Mouse (Mus musculus) frontal cortex, postnatal 25 days (tissue): Measurements from ENCODE around the gene Fry.

Experiments
- DNase-seq, 2 experiments: peaks; one replicate each; pipeline ENCODE4 v3.0.0; 2022; ENCODE audit warnings: low spot score in 2 of 2

Gene Fry

DNA sequence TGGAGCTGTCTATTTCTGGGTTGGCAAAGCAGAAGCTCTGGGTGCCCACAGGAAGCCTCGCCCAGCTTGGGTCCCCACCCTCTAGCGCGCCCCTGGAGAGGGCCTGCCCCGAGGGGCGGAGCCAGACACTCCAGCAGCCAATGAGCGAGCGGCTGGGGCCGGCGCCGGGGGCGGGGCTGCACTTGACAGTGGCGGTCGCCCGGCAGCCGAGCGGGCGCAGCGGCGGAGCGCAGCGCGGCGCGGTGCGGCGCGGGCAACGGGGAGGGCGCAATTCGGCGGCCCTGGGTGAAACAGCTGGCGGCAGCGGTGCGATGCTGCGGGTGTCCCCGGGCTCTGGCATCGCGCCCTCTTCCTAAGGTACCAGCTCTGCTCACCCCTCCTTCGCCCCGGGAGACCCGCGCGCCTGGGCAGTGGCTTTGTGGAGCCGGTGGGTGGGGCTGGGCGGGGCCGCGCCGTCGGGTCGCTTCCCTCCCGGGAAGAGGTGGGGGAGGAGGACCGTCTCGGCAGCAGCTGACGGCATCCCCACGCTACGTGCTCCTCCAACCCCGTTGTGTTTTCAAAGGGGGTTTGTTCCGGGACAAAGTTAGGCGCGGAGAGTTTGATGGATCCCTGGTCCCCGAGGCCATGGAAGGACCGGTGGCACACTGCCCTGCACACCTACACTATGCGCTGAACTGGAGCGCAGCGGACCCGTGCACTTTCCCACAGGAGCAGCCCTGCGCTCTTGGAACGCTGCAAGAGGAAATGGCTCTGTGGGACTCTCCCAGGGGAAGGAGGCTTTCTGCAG lies at the start of gene Fry:
Gene Fry, plus strand, starts transcription at position 191 of the 787 bp plus-strand sequence.
- DNase-seq: peak; percentile 88 to 94

DNA sequence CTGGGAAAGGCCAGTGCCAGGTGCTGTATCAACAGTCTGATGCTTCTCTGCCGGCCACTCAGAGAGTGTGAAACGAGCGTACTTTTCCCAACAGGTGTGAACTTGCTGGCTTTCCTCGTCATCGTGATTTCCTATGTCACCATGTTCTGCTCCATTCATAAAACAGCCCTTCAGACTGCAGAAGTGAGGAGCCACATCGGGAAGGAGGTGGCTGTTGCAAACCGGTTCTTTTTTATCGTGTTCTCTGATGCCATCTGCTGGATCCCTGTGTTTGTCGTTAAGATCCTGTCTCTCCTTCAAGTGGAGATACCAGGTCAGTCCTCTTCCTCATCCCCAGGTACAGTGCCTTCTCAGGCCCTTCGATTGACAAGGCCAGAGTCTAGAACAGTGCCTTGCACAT lies 48.4 kb upstream of the Fry start:
- peak in 1 of 2 experiments; percentile 46 for DNase-seq

DNA sequence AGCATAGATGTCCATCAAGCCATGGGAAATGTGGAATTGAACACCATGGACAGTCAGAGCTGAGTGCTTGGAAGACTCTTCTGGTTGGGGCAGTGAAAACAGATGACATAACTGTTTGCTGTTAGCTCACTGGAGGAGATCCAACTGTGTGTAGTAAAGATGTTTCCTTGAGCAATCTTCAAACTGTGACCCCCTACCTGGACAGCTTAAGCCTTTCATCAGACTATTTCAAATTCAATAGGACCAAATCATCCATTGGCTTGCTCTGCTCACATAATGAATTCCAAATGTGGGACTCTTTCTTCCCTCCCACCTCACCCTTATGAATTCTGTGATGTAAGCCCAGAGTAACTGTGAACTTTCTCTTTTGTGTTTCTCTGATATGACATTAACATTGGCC lies 46.7 kb upstream of the Fry start:
- no peak for DNase-seq

DNA sequence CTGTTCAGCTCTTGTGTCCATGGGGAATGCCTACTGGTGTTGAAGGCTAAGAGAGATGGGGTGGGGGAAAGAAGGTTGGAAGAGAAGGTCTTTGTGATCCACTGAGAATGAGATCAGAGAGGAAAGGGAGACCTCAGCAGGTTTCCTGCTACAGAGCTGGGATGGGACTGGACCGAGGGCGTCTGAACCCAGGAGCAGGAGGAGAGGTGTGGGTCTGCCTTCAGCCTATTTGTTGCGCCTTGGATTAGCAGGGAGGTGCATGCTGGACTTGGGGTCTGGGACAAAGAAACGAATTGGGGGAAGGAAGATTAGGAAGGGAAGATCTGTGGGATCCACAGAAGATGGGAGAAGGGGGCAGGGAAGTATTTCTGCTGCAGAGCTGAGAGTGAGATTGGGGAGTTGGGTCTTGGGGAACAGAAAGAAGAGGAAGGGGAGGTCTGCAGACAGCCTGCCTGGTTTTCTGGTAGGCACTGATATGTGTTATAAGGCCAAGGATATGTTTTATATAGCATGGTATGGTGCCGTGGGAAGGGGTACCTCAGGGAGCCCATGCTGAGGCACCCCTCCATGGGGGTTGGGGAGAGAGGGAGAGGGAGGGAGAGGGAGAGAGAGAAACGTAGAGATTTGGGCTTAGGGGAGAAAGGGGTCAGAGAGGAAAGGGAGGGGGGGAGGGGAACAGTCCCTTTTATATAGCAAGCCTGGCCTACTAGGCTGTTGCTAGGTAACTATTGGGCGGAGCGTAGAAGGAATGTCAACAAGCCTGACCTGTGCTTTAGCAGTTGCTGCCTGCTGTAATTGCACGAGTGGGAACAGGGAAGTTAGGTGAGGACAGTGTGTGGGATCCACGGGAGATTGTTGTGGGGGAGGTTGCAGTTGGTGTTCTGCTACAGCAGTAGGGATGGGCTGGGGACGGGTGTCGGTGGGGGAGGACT lies 38.3 kb upstream of the Fry start:
- no peak for DNase-seq

DNA sequence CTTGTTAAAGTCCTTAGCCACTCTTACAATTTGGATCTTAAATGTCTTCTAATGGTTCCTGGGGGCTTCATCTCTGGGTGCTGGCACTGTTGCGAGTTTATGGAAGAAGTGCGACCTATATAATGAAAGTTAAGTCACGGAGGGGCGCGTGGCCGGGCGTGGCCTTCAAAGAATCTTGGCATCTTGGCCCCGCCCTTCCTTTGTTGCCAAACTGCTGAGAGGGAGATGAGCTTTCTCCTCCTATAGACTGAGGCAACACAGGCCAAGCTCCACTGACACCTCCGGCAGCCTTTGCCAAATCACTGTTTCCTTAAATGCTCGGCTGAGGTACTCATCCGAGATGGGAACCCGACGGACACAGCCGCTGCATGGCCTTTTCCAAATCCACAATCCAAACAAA lies 35.7 kb upstream of the Fry start:
- no peak for DNase-seq

DNA sequence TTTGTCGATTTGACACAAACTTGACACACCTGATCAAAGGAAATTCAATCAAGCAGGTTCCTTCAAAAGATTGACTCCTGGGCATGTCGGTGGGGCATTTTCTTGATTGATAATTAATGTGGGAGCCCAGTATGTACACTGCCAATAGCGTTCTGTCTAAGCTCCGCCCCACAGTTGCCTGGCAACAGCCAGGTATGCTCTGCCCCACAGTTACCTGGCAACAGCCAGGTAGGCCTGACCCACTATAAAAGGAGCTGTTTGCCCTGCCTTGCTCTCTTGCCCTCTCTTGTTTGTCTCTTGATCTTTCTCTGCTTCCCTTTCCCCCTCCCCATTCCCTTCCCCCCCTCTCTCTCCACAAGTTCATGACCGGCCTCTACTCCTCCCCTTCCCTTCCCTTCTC lies 35.3 kb upstream of the Fry start:
- DNase-seq: no peak

DNA sequence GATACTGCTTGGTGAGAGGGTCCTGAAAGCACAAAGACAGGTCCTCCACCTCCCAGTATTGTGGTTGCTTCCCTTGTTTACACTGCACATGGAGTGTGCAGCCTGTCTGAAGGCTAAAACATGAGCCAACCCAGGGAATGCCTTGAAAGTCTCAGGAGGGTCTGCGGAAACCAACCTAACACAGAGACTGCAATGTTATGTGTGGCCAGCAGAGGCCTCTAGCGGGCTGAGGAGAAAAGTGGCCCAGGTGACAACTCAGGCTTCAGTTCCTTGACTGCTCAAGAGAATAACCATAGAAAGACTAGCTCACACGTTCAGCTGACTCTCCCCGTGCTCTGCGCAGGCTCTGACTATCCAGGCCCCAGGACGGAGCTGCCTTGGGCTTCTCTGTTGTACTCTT lies 20.8 kb upstream of the Fry start:
- DNase-seq: peak; percentile 35 to 47

DNA sequence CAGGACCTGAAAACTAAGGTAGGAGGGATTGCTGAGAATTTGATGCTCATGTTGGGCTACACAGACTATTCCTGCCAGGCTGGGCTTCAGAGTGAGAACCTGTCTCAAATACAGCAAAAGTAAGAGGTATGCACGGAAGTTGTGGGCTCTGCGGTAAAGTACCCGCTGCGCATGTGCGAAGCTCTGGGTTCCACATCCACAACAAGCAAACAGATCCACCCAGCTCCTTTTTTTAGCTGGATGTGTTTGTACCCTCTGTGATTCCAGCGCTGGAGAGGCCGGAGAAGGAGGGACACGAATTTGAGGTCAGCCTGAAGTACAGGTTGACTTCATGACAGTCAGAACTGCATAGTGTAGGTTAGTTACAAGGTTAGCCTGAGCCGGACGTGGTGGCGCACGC lies 19.7 kb upstream of the Fry start:
- no peak for DNase-seq

DNA sequence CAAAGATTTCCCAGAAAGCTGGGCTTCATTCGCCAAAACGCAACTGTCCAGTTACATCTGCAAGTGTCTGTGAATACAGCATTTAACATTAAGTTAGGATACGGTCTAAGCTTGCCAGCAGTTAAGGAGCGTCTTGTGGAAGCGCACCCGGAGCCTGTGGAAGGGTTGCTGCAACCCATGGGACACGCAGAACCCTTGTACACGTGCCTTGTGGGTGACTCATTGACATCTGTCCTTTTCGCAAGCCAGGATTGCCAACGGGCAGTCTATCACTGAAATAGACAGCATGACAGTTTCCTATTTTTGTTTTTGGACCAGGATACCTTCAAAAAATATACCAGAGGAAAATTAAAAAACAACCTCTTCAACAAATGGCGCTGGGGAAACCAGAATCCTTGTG lies 16.7 kb upstream of the Fry start:
- DNase-seq: no peak

DNA sequence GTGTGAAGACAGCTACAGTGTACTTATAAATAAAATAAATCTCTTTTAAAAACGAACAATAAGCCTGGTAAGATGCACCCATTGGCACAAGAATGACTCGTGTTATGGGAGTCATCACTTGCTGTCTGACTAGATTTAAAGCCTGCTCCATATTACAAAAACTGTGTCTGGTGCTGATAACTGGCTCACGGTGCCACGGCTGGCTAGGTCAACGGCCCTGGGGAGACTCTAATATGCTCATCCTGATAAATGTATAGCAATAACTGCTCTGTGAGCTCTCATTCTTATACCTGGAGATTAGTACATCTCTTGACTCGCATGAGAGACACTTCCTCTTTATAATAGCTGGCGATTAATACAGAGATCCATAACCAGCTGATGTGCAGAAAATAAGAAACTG lies 12.1 kb upstream of the Fry start:
- DNase-seq: no peak

DNA sequence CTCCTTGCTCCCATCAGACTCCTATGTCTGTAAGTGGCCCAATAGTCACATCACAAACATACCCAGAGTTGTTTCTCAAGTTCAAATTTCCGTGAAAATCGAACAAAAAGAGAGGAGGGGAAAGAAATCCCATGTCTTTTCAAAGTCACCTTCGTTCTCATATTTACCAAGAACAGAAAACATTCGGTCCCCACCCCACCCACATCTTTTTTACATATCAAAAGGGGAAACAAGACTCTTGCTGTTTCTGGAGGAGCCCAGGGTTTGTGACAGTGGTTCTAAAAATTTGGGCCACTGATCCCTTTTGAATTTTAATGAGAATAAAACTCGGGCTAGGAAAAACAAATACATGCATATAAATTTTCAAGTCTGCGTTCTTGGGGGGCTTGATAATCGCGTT lies 7.2 kb upstream of the Fry start:
- DNase-seq: no peak

DNA sequence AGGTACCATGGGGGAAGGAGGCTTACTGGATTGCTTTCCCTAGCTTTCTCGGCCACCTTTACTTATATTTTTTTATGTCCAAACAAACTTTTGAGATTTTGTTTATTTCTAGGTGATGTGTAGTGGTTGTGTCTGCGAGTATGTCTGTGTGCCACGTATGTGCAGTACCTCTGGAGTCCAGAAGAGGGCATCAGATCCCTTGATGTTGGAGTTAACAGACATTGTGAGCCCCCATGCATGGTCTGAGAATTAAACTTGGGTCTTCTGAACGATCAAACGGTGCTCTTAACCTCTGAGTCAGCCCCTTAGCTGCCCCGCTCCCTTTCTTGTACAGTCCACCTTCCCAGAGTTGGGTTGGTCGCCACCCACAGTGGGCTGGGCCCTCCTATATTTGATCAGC lies 4.4 kb upstream of the Fry start:
- DNase-seq: no peak

DNA sequence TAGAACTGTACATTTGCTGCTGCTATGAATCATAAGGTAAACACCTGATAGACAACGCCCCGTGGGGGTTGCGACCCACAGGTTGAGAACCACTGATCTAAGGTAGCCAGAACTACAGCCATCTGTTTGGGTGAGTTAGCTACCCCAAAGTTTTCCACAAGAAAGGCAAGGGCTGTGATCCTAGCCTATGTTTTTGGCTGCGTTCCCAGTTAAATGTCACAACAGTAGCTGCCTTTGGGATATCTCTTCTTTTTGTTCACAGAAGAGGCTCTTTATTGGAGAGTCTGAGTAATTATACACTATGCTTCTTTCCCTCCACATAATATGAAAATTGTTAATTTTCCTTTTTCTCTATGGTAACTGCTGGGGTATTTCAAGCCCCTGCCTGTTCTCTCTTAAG lies 3.7 kb upstream of the Fry start:
- no peak for DNase-seq

DNA sequence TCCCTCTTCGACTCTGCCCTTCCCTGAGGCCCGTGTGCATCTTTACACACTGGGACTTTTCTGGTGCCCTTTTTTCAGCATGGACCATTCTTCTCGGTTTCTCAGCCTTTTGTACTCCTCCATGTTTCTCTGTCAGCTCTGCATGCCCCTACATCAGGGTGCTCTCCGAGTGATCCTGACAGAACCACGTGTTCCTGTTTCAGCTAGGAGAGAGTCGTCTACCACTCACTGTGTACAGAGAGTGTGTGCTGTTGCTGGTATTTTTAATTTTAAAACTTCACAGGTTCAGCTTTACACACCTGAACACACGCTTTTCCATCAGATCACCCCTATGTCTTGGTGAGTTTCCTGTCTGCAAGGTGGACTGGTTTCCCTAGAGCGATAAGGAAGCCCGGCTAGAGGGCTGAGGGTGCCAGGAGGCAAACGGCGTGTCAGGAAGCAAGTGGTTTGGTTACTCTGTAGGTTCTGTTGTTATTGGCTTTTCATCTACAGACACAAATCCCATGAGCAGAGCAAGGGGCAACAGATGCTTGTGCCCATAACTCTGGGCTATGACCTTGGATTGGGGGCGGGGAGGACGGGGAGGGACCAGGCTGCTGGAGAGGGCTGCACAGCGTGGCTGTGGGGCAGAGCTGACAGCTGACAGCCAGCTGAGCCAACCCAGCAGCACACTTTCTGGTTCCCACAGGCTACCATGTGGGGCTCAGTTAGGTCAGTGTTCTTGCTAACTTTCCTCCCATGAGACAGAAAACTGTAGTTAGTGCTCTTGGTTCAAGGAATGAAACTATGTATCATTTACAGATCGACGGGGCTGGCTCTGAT lies 3.0 kb upstream of the Fry start:
- DNase-seq: no peak

DNA sequence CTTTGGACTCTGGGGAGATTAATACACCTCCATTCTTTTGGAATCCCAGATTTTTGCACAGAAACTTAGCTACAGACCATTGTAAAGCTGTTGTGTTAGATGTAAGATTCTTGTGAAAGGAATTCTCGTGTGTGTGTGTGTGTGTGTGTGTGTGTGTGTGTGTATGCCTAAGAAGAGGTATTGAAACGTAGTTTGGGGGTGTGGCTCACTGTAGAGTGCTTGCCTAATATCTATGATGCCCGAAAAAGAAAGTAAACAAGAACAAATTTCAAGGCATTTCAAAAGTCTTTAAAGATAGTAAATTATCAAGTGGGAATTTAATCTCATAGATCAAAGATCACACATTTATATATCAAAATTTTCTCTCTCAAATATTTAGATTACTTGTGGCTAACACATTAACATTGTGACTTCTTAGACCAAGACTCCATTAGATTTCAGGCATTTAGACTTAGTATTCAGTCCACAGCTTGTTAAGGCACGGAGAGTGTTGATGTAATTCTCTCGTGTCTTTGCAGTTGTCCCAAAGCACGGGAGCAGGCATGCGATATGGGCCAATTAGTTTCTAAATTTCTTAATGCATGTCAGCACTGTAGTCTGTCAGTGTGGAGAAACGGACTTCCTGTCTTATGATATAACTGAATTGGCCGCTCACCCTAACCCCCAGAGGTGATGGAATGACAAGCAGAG lies 2.1 kb upstream of the Fry start:
- DNase-seq: no peak

DNA sequence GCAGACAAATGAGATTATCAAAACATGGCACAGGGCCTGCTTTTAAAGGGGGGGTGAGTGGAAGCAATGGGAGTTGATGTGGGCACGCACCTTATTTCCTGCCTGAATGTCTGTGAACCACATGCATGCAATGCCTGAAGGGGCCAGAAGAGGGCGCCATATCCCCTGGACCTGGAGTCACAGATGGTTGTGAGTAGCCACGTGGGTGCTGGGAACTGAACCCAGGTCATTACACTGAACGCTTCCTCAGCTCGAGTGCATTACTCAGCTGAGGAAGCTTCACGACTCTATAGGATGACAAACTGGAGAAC lies 1.6 kb upstream of the Fry start:
- no peak for DNase-seq

DNA sequence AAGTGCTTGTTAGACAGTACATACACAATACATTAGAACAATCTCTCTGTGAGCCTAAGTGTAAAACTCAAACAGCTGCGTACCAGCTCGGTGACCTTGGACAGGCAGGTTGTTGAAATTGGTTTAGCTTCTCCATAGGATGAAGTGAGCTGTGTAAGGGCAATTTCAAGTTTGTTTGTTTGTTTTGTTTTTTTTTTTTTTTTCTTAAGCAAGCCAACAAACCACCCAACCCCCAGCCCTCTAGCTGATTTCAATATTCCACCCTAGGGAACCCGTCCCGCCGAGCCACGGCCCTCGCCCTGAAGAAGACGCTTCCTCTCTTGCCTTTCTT lies 356 bp upstream of the Fry start:
- DNase-seq: no peak

DNA sequence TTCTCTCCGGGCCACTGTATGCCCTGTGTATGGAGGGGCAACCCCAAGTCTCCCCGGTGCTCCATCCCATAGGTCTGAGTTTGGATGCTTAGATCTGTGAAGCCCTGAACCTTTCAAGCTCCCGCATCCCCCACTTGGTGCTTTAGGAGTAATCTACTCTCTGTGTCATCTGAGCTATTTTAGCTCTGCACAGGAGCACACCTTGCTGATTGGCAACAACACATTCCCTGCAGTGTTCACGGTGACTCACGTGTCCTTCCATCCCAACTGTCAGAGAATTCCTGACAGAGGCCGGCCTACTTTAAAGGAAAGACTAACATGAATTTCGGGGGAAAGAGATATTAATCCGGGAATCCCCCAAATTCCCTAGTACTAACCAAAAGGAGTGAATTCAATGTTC lies 2.2 kb downstream of the Fry start:
- DNase-seq: no peak

DNA sequence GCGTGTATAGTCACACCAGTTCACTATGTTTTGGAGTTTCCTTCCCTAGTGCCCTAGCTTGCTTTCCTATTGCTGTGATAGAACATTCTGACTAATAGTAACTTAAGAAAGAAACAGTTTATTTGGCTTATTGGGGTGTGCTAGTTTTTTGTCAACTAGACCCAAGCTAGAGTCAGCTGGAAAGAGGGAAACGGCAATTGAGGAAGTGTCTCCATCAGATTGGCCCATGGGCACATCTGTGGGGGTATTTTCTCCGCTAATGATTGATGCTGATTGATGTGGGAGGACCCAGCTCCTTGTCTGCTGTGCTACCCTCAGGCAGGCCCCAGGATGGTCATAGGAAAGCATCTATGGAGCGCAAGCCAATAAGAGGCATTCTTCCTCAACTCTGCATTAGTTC lies 3.6 kb downstream of the Fry start:
- no peak for DNase-seq

DNA sequence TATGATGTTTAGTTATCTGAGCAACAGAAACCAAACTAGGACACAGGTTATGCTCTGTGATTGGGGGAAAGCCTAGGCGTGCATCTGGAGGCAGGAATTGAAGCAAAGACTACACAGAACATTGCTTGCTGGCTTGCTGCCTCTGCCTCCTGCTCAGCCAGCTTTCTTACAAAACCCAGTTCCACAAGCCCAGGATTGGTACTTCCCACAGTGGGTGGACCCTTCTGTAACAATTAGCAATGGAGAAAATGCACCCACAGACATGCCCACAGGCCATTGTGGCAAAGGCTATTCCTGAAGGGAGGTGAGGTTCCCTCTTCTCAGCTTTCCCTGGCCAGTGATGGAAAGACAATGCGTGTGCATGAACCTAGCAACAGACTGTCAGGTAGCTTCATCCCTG lies 4.1 kb downstream of the Fry start:
- DNase-seq: no peak

DNA sequence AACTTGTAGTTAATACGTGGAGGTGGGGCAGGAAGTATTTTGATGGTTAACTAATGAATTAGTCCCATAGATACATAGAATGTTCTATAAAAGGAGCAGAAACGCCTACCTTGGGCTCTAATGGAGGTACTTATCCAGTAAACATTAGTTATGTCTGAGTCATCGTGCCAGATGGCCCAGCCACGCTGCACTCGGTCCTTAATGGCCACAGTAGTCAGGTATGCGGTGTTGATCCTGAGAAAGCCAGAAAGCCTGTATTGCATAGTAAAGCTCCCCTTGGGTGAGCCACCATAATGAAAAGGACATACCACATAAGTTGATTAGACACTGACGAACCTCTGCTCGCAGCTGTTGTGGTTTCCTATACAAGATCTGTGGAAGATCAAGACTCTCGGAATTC lies 7.5 kb downstream of the Fry start:
- no peak for DNase-seq

DNA sequence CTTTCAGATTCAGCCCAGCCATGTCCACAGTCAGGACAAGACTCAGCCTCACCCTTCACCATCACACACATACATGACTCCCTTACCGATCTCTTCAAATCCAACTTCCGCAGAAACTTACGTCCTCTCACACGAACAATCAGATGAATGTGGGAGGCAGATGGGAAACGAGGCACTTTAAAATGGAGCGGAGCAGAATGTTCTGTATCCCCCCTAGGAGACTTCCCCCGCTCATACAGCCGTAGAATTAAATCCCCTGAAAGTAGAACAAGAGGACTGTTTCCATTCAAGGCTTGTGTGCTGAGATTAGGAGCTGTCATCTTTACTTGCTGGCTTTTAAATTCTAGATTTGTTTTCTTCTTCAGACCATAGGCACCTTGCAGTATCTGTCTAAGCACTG lies 10.0 kb downstream of the Fry start:
- DNase-seq: no peak
